Mouse (Mus musculus) retina, postnatal 7 days (tissue): Measurements from ENCODE around the gene Tex2.
A peak's percentile ranks its signal among the peaks of the same experiment; 100 is the strongest.
"Not testable (repeated sequence)": the region's sequence is repeated elsewhere in the genome, so short reads cannot be mapped to it uniquely, and the experiment has no call there.

Experiments used
- DNase-seq: peaks from one replicate; pipeline ENCODE4 v3.0.0-alpha.2; 2012; ENCODE audit warnings: low read depth, low spot score

Gene Tex2

DNA sequence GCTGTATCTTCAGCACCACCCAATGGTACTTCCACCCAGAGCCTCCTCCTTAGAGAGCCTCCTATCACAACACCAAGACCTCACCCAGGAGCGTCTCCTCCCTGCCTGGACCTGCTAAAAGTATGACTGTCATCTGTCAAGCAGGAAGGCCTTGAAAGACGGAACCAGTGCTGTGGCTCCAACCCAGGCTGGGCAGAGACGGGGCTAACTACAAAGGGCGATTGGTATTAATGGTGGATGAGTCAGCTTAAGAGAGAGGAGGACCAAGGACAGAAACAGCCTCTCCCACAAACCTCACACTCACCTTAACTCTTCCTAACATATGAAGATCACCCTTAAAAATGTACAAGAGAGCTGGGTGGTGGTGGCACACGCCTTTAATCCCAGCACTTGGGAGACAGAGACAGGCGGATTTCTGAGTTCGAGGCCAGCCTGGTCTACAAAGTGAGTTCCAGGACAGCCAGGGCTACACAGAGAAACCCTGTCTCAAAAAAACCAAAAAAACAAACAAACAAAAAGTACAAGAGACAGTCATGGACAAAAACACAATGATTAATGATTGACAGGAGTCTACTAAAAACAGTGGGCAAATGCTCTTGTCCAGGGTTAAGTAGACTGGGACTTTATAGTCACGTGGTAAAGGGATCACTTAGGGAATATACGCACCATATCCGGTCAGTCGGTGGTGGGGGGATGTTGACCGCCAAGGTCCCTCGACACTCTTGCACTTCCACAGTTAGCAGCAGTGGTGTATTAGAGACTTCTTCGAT, 101.8 kb downstream of the Tex2 start:
- no peak for DNase-seq

GRCm38 (mm10) chr11:106507638-106508037, 105.6 kb downstream of the Tex2 start:
- no peak for DNase-seq

- DNase-seq, result no peak
Observed at GRCm38 (mm10) chr11:106506211-106506610, 107.0 kb downstream of the Tex2 start.

DNA sequence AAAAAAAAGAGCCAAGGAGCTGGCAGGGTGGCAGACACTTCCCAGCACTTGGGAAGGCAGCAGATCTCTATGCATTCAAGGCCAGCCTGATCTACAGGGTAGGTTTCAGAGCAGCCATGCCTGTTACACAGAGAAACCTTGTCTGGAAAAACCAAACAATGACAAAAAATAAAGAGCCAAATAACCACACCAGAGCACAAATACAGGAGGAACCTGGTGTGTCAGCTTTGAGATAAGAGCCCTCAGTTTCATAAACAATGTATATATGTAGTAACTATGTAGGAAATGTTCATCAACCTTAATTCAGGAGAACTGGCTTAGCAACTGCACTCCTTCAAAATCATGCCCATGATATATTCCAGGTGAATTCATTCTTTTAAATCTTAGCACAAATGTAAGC, 109.1 kb downstream of the Tex2 start:
- DNase-seq, result no peak

DNA sequence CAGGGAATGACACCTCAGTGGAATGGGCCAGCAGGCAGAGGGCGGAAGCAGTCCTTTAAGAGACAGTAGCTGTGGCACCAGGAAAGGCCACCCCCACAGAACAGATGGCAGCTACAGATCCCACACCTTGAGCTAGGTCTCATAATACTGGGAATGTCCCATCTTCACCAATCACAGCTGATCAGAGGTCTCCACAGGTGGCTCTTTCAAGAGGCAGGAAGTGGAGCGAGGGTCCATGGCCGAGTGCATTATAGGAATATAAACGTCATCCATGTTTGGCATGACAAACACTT, 109.9 kb downstream of the Tex2 start:
- DNase-seq, result no peak

GRCm38 (mm10) chr11:106502631-106503424, 110.4 kb downstream of the Tex2 start:
- no peak for DNase-seq

GRCm38 (mm10) chr11:106502159-106502505, 111.1 kb downstream of the Tex2 start:
- no peak for DNase-seq

DNA sequence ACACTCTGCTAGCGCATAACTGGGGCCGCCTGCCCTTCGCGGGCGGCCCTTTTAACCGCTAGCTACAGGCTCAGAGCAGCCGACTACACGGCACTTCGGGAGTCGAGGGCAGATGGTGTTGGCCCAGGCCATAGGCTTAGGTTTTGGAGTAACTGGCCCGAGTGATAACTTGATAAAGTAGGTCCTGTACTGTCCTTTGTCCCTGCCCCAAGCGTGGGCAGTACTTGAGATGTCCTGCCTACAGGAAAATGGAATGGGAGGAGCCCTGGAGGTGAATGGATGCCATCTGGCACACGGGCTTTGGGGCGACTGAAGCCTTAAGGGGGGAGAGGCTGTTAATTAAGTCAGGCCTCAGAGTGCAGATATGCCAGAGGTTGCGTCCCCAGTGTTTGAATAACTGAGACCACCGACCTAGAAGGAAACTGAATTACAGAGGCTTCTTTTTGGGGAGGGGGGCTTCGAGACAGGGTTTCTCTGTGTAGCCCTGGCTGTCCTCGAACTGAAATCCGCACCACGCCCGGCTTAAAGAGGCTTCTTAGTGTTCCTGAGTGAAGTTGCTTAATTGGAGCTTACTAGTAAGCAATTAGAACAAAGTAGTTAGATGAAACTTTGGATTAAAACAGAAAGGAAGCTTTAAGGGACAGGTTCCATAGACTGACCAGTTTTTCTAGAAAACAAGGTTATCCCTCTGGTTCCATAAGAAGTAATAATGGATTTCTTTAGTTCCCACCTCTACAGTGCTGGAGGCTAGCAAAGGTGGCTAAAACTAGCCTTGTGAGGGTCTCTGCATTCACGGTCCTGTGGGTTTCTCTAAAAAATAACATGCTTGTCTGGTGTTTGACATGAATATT, 111.7 kb downstream of the Tex2 start:
- DNase-seq, result peak; percentile 52

DNA sequence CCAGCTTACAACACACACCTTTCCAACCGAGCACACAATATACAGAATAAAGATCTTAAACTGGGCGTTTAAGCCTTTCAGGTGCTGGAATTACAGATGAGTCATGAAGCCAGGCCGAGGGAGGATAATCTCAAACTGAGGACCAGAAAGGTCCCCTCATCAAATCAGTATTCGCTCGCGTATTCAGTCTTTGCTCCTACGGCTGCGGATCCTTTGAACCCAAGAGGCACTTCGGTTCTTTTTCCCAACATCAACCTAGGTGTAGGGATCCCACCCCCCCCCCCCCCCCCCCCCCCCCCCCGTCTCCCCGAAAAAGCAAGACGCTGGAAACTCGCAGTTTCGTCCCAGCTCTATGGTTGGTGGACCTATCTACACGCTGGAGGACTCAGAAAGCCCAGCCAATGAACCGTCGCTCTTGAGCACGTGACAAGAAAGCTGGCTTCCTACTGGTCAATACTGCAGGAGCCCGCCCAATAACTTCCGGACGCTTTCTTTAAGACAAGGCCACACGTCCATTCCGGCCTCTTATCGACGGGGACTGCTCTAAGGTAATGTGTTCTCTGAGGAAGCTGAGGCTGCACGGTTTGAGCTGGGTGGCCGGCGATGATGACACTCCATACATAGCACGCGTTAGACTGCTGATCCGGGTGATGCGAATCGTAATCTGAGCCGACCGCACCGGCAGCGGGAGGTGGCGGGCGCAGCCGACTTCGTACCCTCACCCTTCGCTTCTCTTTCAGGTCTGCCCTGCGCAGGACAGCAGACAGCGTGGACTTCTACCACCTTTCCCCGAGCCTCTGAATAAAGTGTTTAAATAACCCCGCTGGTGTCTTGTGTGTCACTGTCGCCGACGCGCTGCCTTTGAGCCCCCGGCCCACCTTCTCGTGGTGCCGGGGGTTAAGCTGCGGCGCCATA, 112.6 kb downstream of the Tex2 start:
- peak; percentile 96 for DNase-seq

- no peak for DNase-seq
Observed at GRCm38 (mm10) chr11:106498739-106499379, 114.4 kb downstream of the Tex2 start.

DNA sequence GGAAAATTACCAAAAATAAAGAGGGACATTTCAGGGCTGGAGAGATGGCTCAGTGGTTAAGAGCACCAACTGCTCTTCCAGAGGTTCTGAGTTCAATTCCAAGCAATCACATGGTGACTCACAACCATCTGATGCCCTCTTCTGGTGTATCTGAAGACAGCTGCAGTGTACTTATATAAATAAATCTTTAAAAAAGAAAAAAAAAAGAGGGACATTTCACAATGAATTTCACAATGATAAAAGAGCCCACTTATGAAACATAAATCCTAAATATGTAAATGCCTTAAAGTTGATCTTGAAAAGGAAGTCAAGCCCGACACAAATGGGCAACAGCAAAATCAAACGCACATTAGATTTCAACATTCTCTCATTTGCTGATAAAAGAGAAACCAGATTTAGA, 115.3 kb downstream of the Tex2 start:
- no peak for DNase-seq

DNA sequence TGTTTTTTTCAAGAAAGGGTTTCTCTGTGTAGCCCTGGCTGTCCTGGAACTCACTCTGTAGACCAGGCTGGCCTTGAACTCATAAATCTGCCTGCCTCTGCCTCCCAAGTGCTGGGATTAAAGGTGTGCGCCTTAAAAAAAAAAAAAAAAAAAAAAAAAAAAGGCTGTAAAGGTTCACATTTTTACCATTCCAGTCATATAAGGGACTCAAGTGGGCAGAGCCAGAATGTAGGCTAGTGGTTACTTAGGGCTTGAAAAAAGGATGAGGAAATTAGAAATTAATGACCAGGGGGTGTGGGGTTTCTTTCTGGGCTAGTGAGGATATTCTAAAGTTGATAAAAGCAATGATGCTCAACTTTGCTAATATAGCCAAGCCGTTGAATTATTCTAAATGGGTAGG, 116.2 kb downstream of the Tex2 start:
- DNase-seq, result not testable (repeated sequence)

DNA sequence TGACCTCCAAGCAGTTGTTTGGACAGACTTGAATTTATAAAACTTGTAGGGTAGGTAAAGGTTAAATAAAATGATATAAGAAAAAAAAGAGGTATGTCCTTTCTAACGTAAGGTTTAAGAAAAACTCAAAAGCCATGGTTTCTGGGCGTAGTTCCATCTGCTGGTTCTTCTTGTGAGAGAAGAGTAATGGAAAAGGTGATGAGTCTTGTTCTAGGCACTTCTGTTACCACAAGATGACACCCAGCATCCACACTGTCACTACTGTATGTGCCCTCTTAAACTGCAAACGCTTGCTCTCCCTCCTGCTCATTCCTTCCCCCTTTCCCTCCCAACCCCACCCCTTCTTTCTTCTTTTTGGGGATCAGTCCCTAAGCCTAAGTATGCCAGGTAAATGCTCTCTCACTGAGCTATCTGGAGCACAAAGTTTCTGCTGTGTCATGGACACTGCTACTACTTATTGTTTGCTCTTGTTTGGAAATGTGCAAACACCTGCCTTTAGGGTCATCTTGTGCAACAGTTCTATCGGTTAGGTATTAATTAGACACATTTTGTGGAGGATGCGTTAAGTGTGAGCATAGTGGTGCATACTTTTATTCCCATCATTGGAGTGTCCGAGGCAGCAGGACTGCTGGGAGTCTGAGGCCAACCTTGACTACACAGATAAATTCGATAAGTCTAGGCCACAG, 120.1 kb downstream of the Tex2 start:
- no peak for DNase-seq

- DNase-seq, result peak; percentile 66
Observed at GRCm38 (mm10) chr11:106491393-106491792, 121.8 kb downstream of the Tex2 start.

DNA sequence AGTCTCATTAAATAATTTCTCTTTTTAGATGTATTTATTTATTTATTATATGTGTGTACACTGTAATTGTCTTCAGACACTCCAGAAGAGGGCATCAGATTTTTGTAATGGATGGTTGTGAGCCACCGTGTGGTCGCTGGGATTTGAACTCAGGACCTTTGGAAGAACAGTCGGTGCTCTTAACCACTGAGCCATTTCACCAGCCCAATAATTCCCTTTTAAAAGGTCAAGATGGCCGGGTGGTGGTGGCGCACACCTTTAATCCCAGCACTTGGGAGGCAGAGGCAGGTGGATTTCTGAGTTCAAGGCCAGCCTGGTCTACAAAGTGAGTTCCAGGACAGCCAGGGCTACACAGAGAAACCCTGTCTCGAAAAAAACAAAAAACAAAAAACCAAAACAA, 122.6 kb downstream of the Tex2 start:
- not testable (repeated sequence) for DNase-seq

- no peak for DNase-seq
Observed at GRCm38 (mm10) chr11:106490057-106490456, 123.2 kb downstream of the Tex2 start.

- no peak for DNase-seq
Observed at GRCm38 (mm10) chr11:106489036-106489693, 124.1 kb downstream of the Tex2 start.

DNA sequence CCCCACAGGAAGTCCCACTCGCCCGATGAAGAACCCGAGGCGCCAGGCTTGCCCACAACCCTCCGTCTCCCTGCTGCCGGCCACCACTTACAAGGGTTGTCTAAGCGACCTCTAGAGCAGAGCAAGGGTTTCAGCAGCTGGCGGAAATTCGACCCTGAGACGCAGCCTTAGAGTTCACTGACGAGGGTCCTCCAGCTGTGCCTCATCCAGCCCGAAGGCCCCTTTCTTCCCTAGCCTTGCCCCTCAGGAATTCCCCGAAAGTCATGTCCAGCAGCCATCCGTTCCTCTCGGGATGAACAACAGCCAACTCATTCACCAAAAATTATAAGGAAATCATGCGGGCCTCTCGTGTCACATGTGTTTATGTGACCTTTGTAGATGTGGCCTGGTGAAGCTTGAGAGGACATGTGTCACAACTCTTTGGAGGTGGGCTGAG, 125.1 kb downstream of the Tex2 start:
- DNase-seq, result no peak

DNA sequence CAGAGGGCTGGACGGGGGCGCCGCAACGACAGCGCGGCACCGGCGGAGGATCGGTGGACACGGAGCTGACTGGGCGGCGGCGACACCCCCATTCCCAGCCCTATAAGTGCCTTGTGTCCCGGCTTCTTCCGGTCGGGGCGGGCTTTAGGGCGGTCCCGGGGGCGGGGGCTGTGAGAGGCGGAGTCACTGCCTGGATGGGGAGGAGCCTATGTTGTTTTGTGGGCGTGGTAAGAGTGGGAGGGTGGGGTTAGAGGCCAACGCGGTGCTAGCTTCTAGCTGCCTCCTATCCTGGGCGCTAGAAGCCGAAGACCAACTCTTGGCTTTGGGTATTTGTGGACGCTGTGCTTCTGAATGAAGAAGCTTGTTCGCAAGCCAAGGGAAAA, 125.5 kb downstream of the Tex2 start, which contains the start of gene Ern1:
TSS of gene Ern1 (minus strand) at position 120 of the 383 bp plus-strand sequence.
- peak; percentile 87 for DNase-seq
